Mouse (Mus musculus) lung, embryonic 14.5 days (tissue): ENCODE results near the gene Eef2. TPM values are rescaled to one million over a fixed set of nuclear protein-coding genes. Genes with fewer than 3 reads are reported as not detected.

ENCODE experiments used
- ATAC-seq: fragments of 200-750 bp; cut with Nextera tagmentation; 2 replicates; pipeline ENCODE4 v1.8.0; 2017; ENCODE audit warnings: mild to moderate bottlenecking, moderate TSS enrichment, moderate library complexity; ENCODE audit not compliant: insufficient read depth
- DNase-seq: peaks from one replicate; pipeline ENCODE4 v3.0.0-alpha.2; 2015
- H3K27ac ChIP-seq: fragments of 300-500 bp; sonication (generic); 2 replicates; pipeline ENCODE4 v1.5.1; 2014; ENCODE audit warnings: low read depth, mild to moderate bottlenecking, moderate library complexity
- H3K27me3 ChIP-seq: fragments of 300-500 bp; sonication (generic); 2 replicates; pipeline ENCODE4 v1.6.1; 2014; ENCODE audit warnings: low read length, control low read depth; ENCODE audit not compliant: insufficient read depth
- H3K36me3 ChIP-seq: fragments of 300-500 bp; sonication (generic); 2 replicates; pipeline ENCODE4 v1.6.1; 2014; ENCODE audit warnings: control low read depth; ENCODE audit not compliant: insufficient read depth
- H3K4me1 ChIP-seq: fragments of 300-500 bp; sonication (generic); 2 replicates; pipeline ENCODE4 v1.6.1; 2014; ENCODE audit warnings: antibody characterized with exemption, control low read depth; ENCODE audit not compliant: insufficient read depth
- H3K4me2 ChIP-seq: fragments of 300-500 bp; sonication (generic); 2 replicates; pipeline ENCODE4 v1.6.1; 2014; ENCODE audit warnings: mild to moderate bottlenecking
- H3K4me3 ChIP-seq: fragments of 300-500 bp; sonication (generic); 2 replicates; pipeline ENCODE4 v1.5.1; 2014; ENCODE audit warnings: low read depth, low read length
- H3K9ac ChIP-seq: fragments of 300-500 bp; sonication (generic); 2 replicates; pipeline ENCODE4 v1.6.1; 2014
- H3K9me3 ChIP-seq: fragments of 300-500 bp; sonication (generic); 2 replicates; pipeline ENCODE4 v1.6.1; 2016; ENCODE audit warnings: low read depth, low read length, control low read depth
- CTCF ChIP-seq: IDR thresholded peaks from 2 replicates; pipeline ENCODE4 v1.5.1; 2016; ENCODE audit warnings: antibody characterized with exemption, low read depth
- WGBS: fragments of 180-500 bp; shearing (Covaris S2); extraction: QIAGEN DNeasy Blood & Tissue Kit; methylation state at CpG from one replicate; pipeline ENCODE4 v1.1.7; 2014; 5-methylcytosine and 5-hydroxymethylcytosine counted together
- polyA plus RNA-seq: library from polyadenylated mRNA; unstranded; fragments of >200 nt; fragmentation: Nextera tagmentation; extraction: Ambion mirVana; gene quantifications from 2 replicates; pipeline ENCODE4 v1.2.1, GENCODE M21; 2014

Gene Eef2
- polyA plus RNA-seq, result 481 and 493 TPM in 2 replicates

DNA sequence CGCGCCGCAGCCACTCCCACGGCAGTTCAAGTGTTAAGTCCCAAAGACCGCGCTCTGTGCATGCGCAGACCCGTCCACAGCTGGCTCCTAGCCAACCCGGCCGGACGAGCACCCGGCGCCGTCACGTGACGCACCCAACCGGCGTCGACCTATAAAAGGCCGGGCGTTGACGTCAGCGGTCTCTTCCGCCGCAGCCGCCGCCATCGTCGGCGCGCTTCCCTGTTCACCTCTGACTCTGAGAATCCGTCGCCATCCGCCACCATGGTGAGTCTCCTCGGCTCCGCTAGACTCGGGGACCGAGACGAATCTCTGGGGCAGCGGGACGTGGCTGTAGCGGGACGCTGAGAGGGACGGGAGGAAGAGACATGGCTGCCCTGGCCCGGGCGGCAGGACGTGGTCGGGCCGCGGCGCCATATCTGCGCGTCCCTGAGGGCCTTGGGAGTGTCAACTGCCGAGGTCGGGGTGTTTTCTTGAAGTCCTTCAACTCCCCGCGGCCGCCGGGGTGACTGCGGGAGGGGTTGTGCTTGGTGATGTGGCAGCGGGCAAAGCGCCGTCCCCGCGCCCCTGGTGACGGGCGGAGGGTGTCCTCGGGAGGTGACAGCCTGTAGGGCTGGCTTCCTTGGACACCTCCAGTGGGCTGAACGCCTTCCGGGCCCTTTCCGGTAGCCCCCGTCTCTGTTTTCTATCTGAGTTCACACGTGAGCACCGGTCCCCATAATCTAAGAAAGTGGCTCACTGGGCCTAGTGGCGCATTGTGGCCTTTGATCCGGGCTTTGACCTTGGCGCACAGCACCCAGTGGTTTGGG, at the start of gene Eef2:
Eef2 (plus strand) TSS at position 166 of the 806 bp plus-strand sequence.
- H3K9me3 ChIP-seq, result no peaks in the 10 kb centered on the region
- peak; percentile 100 for DNase-seq
- no peak for TF ChIP-seq CTCF
- peak within 1 kb of the TSS; percentile 94 for H3K27ac ChIP-seq
- H3K4me3 ChIP-seq, result peak within 1 kb of the TSS; percentile 99
- H3K27me3 ChIP-seq, result no peaks in the 10 kb centered on the region
- under 1% methylated on average over 75 of the region's 77 CpGs for WGBS
- ATAC-seq, result peak; percentile 77
- peaks cover 5% of the 10 kb centered on the region for H3K4me1 ChIP-seq
- H3K36me3 ChIP-seq, result peaks cover 48% of the 10 kb centered on the region
- peak within 1 kb of the TSS; percentile 89 for H3K4me2 ChIP-seq
- peak within 1 kb of the TSS; percentile 99 for H3K9ac ChIP-seq

DNA sequence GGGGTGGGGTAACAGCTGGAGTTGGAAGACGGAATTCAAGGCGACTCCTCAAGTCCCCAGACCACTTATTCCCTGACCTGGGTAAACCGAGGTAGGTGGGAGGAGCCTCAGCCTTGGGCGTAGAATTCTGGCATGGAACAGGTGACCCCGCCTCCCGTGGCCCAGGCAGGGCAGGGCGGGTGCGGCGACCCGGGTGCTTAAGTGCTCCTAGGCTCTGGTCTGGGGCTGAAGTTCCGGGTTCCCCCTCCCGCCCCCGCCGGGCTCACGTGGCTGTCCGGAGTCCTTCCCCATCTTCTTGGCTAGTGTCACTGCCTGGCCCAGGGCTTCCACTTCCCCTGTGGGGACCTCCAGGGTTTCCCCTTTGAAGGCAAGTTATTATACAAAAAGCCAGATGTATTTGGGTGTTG, 42.2 kb upstream of the Eef2 start:
- no peak overlapping the region for H3K27ac ChIP-seq
- no peaks in the 10 kb centered on the region for H3K9me3 ChIP-seq
- no peak overlapping the region; the same call in 1 of the 2 replicates for H3K9ac ChIP-seq
- WGBS, result 3% methylated on average over 16 of the region's 16 CpGs
- H3K27me3 ChIP-seq, result peaks cover 27% of the 10 kb centered on the region
- peak; percentile 40 for DNase-seq
- ATAC-seq, result no peak
- H3K4me1 ChIP-seq, result 0 out of 2 replicates have a peak, but pooled peaks cover 8% of the 10 kb centered on the region
- peak overlapping the region; percentile 99 for H3K4me2 ChIP-seq
- no peak for TF ChIP-seq CTCF
- H3K36me3 ChIP-seq, result no peaks in the 10 kb centered on the region
- H3K4me3 ChIP-seq, result peak overlapping the region; percentile 15

DNA sequence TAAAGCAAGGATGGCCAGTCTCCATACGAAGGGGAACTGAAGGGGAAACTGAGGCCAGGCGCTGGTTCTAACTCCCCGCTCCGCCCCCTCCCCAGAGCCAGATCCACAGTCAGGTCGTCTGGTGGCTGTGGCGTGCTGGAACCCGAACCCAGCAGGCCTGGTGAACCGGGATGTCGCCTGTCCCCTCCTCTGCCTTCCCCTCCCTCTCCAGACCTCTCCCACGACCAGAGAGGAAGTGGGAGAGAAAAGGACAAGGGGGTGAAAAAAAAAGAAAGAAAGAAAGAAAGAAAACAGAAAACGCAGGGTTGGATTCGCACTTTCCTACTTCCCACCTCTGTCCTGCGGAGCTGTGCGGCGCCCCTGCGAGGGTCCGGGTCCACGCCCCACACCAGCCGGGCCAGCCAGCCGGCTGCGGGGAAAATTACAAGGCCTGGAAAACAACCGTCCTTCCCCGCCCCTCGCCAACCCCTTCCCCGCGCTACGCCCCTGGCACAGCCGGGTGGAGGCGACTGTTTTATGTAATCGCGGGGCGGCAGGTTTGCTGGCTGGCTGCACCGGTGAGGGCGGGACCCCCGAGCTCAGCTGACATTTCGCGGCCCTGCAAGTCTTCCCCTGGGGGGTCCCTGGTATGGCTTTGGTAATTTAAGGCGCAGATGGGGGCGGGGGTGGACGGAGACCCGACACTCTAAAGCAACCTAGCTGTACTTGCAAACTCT, 41.3 kb upstream of the Eef2 start, which contains the start of gene Zbtb7a:
Zbtb7a (plus strand) TSS at position 255 of the 716 bp plus-strand sequence.
- H3K36me3 ChIP-seq, result no peaks in the 10 kb centered on the region
- ATAC-seq (no peak), DNase-seq (no peak)
- H3K4me1 ChIP-seq, result peaks cover 16% of the 10 kb centered on the region; the same call in 1 of the 2 replicates
- peak within 1 kb of the TSS; percentile 99 for H3K4me2 ChIP-seq
- peaks cover 27% of the 10 kb centered on the region for H3K27me3 ChIP-seq
- no peak for TF ChIP-seq CTCF
- 2% methylated on average over 41 of the region's 41 CpGs for WGBS
- peak within 1 kb of the TSS; percentile 97 for H3K9ac ChIP-seq
- no peaks in the 10 kb centered on the region for H3K9me3 ChIP-seq
- peak within 1 kb of the TSS; percentile 94 for H3K4me3 ChIP-seq
- H3K27ac ChIP-seq, result peak within 1 kb of the TSS; percentile 99

DNA sequence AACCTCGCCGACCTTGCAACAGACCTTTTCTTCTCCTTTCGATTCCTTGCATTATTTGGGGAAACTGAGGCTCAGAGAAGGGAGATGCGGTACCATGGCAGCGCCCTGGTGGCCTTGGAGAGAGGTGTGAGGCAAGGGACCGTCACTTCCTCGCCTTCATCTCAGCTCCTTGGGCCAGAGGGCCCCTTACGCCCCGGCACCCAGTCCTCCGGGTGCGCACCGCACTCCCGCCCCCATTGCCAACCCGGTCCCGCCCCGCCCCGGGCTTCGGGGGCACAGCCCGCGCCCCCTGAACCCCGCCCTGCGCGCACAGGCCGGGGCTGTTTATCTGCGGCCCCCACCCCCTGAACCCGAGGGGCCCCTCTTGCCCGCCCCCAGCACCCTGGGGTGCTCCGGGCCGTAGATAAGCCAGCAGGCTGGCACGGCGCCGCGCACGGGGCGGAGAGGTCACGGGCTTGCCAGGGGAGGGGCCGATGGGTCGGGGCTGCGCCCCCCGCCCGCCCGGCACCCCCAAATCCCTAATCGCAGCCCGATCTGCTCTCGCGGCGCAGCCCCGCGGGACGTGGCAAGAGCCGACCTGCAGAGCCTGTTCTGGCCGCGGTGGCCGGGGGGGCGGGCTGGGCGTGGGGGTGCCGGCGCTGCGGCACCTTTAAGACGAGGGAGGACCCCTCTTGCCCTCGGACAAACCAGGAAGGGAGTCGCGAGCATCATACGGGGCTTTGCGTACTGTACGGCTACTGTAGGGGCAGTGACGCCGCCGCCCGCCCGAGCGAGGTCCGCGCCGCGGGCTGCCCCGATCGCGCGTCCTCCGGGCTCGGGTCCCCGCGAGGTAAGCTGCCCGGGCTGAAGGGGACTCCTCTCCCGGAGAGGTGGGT, 40.4 kb upstream of the Eef2 start:
- under 1% methylated on average over 86 of the region's 86 CpGs for WGBS
- Histone ChIP-seq H3K9ac (peak overlapping the region; percentile 97), H3K9me3 (no peaks in the 10 kb centered on the region), H3K4me2 (peak overlapping the region; percentile 99), H3K27me3 (peaks cover 27% of the 10 kb centered on the region), H3K36me3 (0 out of 2 replicates have a peak, but pooled peaks cover 3% of the 10 kb centered on the region), H3K4me3 (peak overlapping the region; percentile 94), H3K4me1 (peaks cover 25% of the 10 kb centered on the region), H3K27ac (peak overlapping the region; percentile 99)
- TF ChIP-seq CTCF, result no peak
- peak; percentile 84 for DNase-seq
- peak; percentile 40 for ATAC-seq

DNA sequence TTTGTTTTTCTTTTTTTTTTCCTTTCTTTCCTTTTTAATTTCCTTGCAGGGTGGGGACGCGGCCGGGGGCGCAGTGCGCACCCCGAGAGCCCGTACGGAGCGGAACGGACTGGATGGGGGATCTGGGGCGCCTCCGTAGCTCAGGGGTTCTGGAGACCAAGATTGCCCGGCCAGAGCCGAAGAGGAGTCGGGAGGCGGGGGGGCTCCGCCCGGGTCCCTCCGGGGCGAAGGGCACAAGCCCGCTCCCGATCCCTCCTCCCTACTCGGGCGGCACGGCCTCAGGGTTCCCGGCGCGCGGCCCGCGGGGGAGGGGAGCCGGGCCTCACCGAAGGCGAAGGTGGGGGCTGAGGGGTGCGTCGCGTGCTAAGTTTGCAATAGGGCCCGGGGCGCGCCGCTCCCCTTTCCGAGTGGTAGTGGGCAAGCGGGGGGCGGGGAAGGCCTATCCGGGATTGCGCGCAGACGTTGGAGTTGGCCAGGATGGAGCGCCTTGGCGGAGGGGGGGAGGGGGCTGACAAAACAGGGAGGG, 39.7 kb upstream of the Eef2 start:
- 1% methylated on average over 45 of the region's 50 CpGs for WGBS
- no peak for TF ChIP-seq CTCF
- peak overlapping the region; percentile 97 for H3K9ac ChIP-seq
- H3K4me1 ChIP-seq, result peaks cover 26% of the 10 kb centered on the region
- H3K9me3 ChIP-seq, result no peaks in the 10 kb centered on the region
- H3K36me3 ChIP-seq, result peaks cover 7% of the 10 kb centered on the region; the same call in 1 of the 2 replicates
- peak overlapping the region; percentile 99 for H3K4me2 ChIP-seq
- H3K27ac ChIP-seq, result peak overlapping the region; percentile 99
- peak overlapping the region; percentile 94 for H3K4me3 ChIP-seq
- DNase-seq (peak; percentile 81), ATAC-seq (peak; percentile 30)
- H3K27me3 ChIP-seq, result peaks cover 27% of the 10 kb centered on the region
